Mouse (Mus musculus) thymus, adult 2 months (tissue): Measurements from ENCODE around the gene Oprd1. TPM values are rescaled to one million over a fixed set of nuclear protein-coding genes. Genes with fewer than 3 reads are reported as not detected.

Source experiments
- DNase-seq: peaks from one replicate; pipeline ENCODE4 v3.0.0; 2021
- H3K27ac ChIP-seq: fragments of 200-500 bp; 2 replicates; pipeline ENCODE4 v1.5.1; 2012; ENCODE audit warnings: low read length, control low read depth; ENCODE audit not compliant: control insufficient read depth, insufficient read depth
- H3K27me3 ChIP-seq: fragments of 200-500 bp; 2 replicates; pipeline ENCODE4 v1.6.1; 2012; ENCODE audit warnings: mild to moderate bottlenecking, low read length, moderate library complexity, mixed read lengths; ENCODE audit not compliant: control insufficient read depth, insufficient read depth
- H3K36me3 ChIP-seq: fragments of 200-500 bp; 2 replicates; pipeline ENCODE4 v1.6.1; 2012; ENCODE audit warnings: mild to moderate bottlenecking, low read length, moderate library complexity; ENCODE audit not compliant: control insufficient read depth, insufficient read depth
- H3K4me1 ChIP-seq: fragments of 200-500 bp; replicated peaks from 2 replicates; pipeline ENCODE4 v1.6.1; 2012; ENCODE audit warnings: low read length; ENCODE audit not compliant: control insufficient read depth, insufficient read depth
- H3K4me3 ChIP-seq: fragments of 200-500 bp; 2 replicates; pipeline ENCODE4 v1.5.1; 2012; ENCODE audit warnings: mild to moderate bottlenecking, low read length, control low read depth, moderate library complexity; ENCODE audit not compliant: control insufficient read depth, insufficient read depth
- CTCF ChIP-seq: fragments of 200-500 bp; IDR thresholded peaks from 2 replicates; pipeline ENCODE4 v1.5.1; 2012; ENCODE audit warnings: mild to moderate bottlenecking, control low read depth, low read length, moderate library complexity, borderline replicate concordance; ENCODE audit not compliant: control insufficient read depth, poor library complexity, insufficient read depth; ENCODE audit errors: extremely low read depth
- POLR2A ChIP-seq: fragments of 200-500 bp; IDR thresholded peaks from 2 replicates; pipeline ENCODE4 v1.6.1; 2012; ENCODE audit warnings: mild to moderate bottlenecking, low read length, control low read depth, moderate library complexity; ENCODE audit not compliant: control insufficient read depth, poor library complexity, insufficient read depth; ENCODE audit errors: extremely low read depth
- WGBS: fragments of 180-500 bp; shearing (Covaris S2); methylation state at CpG from one replicate; pipeline ENCODE4 v1.1.7; 2018; 5-methylcytosine and 5-hydroxymethylcytosine counted together
- polyA plus RNA-seq: library from polyadenylated mRNA; depleted of rRNA; stranded (reverse); fragments of >200 nt; gene quantifications from 2 replicates; pipeline ENCODE4 v1.2.3, GENCODE M21; 2012

Gene Oprd1
- polyA plus RNA-seq, 1 experiment = 4.3 TPM

DNA sequence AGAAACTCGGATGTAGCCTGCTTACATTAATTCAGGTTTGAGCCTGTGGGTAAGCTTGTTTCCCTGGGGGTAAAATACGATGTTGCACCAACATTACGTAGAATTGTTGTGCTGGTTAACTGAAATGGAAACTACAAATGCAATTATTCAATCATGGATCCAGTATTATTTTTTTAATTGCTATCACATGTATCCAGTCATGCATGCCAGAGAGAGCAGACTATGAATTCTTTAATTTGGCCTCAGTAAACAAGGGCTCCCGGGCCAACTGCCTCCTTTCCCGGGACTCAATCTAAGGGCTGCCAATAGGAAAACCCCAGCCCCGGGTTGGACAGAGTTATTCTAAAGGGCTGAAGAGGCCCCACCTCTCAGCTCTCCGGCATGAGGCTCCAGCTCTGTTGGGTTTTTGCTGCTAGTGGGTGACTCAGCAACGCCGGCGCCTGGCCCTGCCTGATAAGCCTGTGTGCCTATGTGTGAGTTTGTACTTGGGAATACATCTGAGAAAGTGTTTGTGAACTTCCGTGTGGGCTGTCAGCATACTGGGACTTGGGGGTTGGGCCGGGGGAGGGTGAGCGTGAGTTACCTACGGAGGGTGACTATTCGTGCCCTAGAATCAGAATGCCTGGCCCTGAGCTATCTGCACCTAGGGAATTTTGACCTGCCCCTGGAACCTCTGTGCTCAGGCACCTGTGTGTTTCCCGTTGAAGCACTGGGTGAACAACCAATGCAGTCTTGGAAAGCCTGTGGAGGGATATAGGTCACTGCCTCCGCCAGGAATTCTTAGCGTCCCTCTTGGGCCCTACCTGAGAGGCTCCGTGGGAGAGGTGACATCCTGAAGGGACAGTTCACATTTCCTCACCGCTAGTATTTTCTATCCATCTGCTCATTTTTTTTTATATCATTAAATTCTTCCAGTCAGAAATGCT lies 67.5 kb downstream of the Oprd1 start:
- DNase-seq = peak; percentile 21
- WGBS = 37% methylated on average over 20 of the region's 20 CpGs
- H3K4me3 ChIP-seq = no peak overlapping the region

DNA sequence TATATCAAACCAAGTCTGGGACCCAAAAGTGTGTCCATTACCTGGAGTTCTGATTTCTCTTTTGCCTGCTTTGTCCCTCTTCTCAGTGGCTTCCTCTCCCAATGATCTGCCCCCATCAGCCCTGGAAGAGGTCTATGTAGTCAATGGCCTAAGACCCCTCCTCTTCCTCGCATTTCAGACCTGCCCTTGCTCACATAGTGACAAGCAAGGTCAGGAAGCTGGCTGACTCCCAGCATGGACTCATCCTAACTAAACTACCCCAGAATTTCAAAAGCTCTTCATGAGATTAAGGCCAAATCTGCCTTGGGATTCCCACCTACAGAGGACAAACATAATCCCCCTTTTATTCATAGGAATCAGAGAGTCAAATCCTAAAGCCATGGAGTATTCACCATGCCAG lies 68.5 kb downstream of the Oprd1 start:
- TF ChIP-seq POLR2A = no peak
- TF ChIP-seq CTCF = no peak
- H3K27me3 ChIP-seq = no peaks in the 10 kb centered on the region
- 75% methylated on average over 1 of the region's 1 CpGs for WGBS
- H3K27ac ChIP-seq = no peak overlapping the region
- no peak for DNase-seq
- H3K36me3 ChIP-seq = no peaks in the 10 kb centered on the region
- H3K4me3 ChIP-seq = no peak overlapping the region
- H3K4me1 ChIP-seq = peaks cover 15% of the 10 kb centered on the region

More for the DNA sequence above, 67.5 kb downstream of the Oprd1 start:
- H3K36me3 ChIP-seq = no peaks in the 10 kb centered on the region
- TF ChIP-seq CTCF (no peak), POLR2A (no peak)
- peaks cover 15% of the 10 kb centered on the region for H3K4me1 ChIP-seq
- no peak overlapping the region for H3K27ac ChIP-seq
- H3K27me3 ChIP-seq = no peaks in the 10 kb centered on the region

DNA sequence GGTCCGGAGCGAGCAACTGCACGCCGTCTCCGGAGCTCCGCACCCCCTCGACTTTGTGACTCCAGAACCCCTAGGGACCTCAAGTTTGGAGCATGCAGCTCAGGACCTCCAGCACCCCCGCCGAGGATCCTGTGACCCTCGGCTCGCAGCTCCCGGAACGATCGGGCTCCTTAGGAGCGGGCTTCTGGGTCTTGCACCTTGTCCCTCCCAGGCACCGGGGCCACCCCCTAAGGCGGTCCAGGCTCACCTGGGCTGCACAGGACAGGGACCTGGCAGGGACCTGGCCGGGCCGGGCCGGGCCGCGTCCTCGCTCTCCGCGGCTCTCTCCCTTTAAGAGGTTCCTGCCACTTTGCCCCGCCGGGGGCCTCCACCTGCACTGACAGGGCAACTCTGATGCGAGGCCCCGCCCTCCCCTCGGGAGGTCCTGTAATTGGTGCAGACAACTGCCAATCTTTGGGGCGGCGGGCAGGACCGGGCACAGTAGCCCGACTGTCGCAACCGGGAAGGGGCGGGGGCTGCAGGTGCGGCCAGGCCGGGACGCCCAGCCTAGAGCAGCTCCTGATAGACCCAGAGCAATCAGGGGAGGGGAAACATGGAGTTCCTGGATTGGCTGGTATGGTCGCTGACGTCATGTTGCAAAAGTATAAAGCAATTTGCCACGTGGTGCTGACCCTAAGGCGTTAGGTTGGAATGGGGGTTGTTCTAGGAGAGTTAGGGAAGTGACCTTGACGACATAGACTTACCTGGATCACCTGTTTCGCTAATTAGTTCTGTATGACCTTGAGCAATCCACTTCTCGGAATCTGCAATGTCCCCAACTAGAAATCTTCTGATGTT lies 69.1 kb downstream of the Oprd1 start, which contains the start of gene Epb41:
Gene Epb41, minus strand, starts transcription at position 389 of the 837 bp plus-strand sequence.
- DNase-seq = peak; percentile 100
- Histone ChIP-seq H3K36me3 (no peaks in the 10 kb centered on the region), H3K27me3 (no peaks in the 10 kb centered on the region), H3K4me3 (peak within 1 kb of the TSS; percentile 81), H3K27ac (no peak within 1 kb of the TSS), H3K4me1 (peaks cover 15% of the 10 kb centered on the region)
- TF ChIP-seq CTCF = peak; percentile 57; the same call in 1 of the 2 replicates
- 0 out of 2 replicates have a peak, but pooled peaks have one; percentile 62 for TF ChIP-seq POLR2A
- WGBS = 3% methylated on average over 47 of the region's 47 CpGs

- H3K27ac ChIP-seq = no peak within 1 kb of the TSS
- peak; percentile 51 for DNase-seq
- TF ChIP-seq POLR2A = no peak
- no peak for TF ChIP-seq CTCF
- peaks cover 15% of the 10 kb centered on the region for H3K4me1 ChIP-seq
- WGBS = 3% methylated on average over 42 of the region's 42 CpGs
- peak within 1 kb of the TSS; percentile 81 for H3K4me3 ChIP-seq
- no peaks in the 10 kb centered on the region for H3K27me3 ChIP-seq
- no peaks in the 10 kb centered on the region for H3K36me3 ChIP-seq
Measured at GRCm38 (mm10) chr4:132074077-132074932, 70.0 kb downstream of the Oprd1 start, which contains the start of gene Gm10300. TSS of gene Gm10300 (plus strand) at chr4:132074697.

- WGBS = 94% methylated on average over 6 of the region's 6 CpGs
- no peak for DNase-seq
- Histone ChIP-seq H3K4me3 (no peak overlapping the region), H3K36me3 (no peaks in the 10 kb centered on the region), H3K27me3 (no peaks in the 10 kb centered on the region), H3K27ac (no peak overlapping the region), H3K4me1 (peaks cover 15% of the 10 kb centered on the region)
- TF ChIP-seq CTCF = no peak
- no peak for TF ChIP-seq POLR2A
Measured at GRCm38 (mm10) chr4:132072946-132073345, 71.3 kb downstream of the Oprd1 start.
